Mouse (Mus musculus) E14TG2a.4 (cell line): ENCODE results near the gene Fam129c.

Source experiments
- CTCF ChIP-seq: conservative IDR thresholded peaks from 2 replicates; pipeline ENCODE4 v1.5.1; 2014; ENCODE audit warnings: low read length
- NANOG ChIP-seq: IDR thresholded peaks from 2 replicates; pipeline ENCODE4 v1.6.1; 2014; ENCODE audit warnings: borderline replicate concordance, low read length, mixed read lengths
- POU5F1 ChIP-seq: IDR thresholded peaks from 2 replicates; pipeline ENCODE4 v1.6.1; 2014; ENCODE audit warnings: low read length, borderline replicate concordance

GRCm38 (mm10) chr8:71558958-71559690 lies 38.3 kb upstream of the Fam129c start:
- TF ChIP-seq CTCF (no peak), POU5F1 (no peak), NANOG (no peak)
